Mouse (Mus musculus): Measurements from ENCODE around the gene Hmg20b. TPM values are rescaled to one million over a fixed set of nuclear protein-coding genes. Genes with fewer than 3 reads are reported as not detected.

Hmg20b gene
- total and polyA plus RNA-seq, 2 experiments from 2014 or later = 20.8 to 36.8 TPM

DNA sequence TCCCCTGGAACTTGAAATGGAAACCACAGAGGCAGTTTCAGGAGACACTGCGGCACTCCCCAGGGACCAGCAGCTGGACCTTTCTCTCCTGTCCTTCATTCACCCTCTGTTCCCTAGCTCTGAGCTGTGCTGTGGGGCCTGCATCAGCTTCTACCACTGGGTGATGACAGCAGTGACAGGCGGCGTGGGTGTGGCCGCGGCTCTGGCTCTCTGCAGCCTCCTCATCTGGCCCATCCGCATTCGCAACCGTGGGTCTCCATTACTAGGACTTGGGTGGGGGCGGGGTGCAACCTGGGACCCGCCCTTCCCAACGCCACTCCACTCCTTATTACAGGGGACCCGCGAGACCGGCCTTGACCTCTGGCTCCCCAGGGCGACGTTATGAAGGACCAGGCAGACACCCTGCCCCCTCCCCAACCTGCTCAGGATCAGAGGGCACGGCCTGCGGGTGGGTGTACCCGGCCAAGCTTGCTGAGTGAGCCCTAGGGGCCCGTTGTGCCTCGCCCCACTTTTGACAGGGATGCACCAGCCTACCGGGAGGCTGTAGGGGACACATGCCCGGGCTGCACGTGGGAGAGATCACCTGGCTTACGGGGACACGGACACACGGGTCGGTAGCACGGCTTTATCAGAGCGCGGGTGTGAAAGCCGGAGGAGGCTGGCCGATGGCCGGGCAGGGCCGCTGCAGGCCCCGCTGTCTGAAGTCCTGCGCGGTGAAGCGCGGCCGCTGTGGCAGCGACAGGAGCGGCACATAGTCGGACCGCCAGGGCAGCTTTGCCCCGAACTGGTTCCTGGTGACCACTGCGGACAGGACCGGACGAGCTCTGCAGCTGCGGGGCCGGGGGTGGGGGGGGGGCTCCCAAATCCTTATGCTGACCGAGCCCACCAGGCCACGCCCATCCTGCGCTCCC lies 13.4 kb upstream of the Hmg20b start:
- H3K4me1 ChIP-seq (ENCODE audit: insufficient read depth, low read length) = 0 out of 2 replicates have a peak, but pooled peaks cover 5% of the 10 kb centered on the region
- no peak overlapping the region for H3K27ac ChIP-seq
- no peaks in the 10 kb centered on the region for H3K9me3 ChIP-seq (ENCODE audit: low read length)
- 17% methylated on average over 54 of the region's 54 CpGs for whole genome bisulfite sequencing
- DNase-seq (ENCODE audit: low spot score) (no peak), ATAC-seq (0 out of 2 replicates have a peak, but pooled peaks have one; percentile 3)
- TF ChIP-seq CTCF (IDR thresholded peaks at IDR 0.05; ENCODE audit: low read depth) = no peak
- peaks cover 21% of the 10 kb centered on the region for H3K36me3 ChIP-seq (ENCODE audit: insufficient read depth, low read length)
- no peaks in the 10 kb centered on the region for H3K27me3 ChIP-seq (ENCODE audit: insufficient read depth, low read length)
- peak overlapping the region; percentile 43 for H3K4me2 ChIP-seq (ENCODE audit: low read depth, low read length)
- H3K4me3 ChIP-seq (ENCODE audit: low read length) = peak overlapping the region; percentile 13; the same call in 1 of the 2 replicates
- 0 out of 2 replicates have a peak overlapping the region, but pooled peaks have one; percentile 28 for H3K9ac ChIP-seq (replicated peaks; ENCODE audit: low read length)

DNA sequence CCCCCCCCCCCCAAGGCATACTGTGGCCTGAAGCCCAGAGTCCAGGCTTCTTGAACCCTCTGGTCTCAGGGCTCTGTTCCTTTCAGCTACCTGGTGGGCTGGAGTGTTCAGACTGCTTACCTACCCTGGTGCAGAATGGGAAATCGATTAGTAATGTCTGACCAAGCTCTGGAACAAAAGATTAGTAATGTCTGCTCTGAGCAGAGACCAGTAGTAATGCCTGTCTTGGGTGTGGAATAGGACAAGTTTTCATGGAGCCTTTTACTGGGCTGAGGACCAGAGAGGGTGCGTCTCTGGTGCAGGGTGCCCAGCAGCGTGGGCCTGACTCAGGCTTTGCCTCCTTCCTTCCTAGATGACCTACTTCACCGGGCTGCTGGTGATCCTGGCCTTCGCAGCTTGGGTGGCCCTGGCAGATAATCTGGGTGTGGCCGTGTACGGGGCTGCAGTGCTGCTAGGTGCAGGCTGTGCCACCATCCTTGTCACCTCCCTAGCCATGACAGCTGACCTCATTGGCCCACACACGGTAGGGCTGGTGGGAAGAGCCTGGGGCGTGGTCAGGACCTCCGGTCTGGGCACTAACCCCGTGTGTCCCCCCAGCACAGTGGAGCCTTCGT lies 12.2 kb upstream of the Hmg20b start:
- WGBS = 81% methylated on average over 12 of the region's 12 CpGs
- ATAC-seq (no peak), DNase-seq (ENCODE audit: low spot score) (no peak)
- Histone ChIP-seq H3K27me3 (ENCODE audit: insufficient read depth, low read length) (no peaks in the 10 kb centered on the region), H3K9ac (replicated peaks; ENCODE audit: low read length) (no peak overlapping the region), H3K4me1 (ENCODE audit: insufficient read depth, low read length) (peaks cover 11% of the 10 kb centered on the region; the same call in 1 of the 2 replicates), H3K9me3 (ENCODE audit: low read length) (no peaks in the 10 kb centered on the region), H3K4me2 (ENCODE audit: low read depth, low read length) (no peak overlapping the region), H3K27ac (no peak overlapping the region), H3K4me3 (ENCODE audit: low read length) (no peak overlapping the region), H3K36me3 (ENCODE audit: insufficient read depth, low read length) (peaks cover 8% of the 10 kb centered on the region)
- TF ChIP-seq CTCF (IDR thresholded peaks at IDR 0.05; ENCODE audit: low read depth) = no peak

DNA sequence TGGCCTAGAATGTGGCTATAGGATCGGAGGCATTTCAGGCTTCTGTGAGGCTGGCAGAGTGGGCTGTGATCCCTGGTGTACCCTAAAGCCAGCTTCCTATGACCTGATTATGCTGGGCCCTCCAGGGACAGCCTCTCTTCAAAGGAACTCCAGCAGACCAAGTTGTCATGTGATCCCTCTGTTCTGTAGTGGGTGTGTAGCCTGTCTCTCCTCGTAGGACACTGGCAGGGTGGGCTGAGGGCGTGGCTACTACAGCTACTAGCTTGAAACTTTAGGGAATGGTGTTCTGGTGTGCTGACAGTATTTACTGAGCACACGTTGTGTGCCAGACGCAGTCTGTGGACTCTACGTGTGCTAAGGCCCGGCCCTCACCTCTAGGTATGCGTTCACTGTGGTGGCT lies 10.4 kb upstream of the Hmg20b start:
- H3K9me3 ChIP-seq (ENCODE audit: low read length) = no peaks in the 10 kb centered on the region
- no peaks in the 10 kb centered on the region for H3K27me3 ChIP-seq (ENCODE audit: insufficient read depth, low read length)
- H3K9ac ChIP-seq (replicated peaks; ENCODE audit: low read length) = no peak overlapping the region
- no peak overlapping the region for H3K4me2 ChIP-seq (ENCODE audit: low read depth, low read length)
- 72% methylated on average over 8 of the region's 8 CpGs for WGBS
- H3K4me3 ChIP-seq (ENCODE audit: low read length) = no peak overlapping the region
- DNase-seq (ENCODE audit: low spot score) (no peak), ATAC-seq (no peak)
- H3K36me3 ChIP-seq (ENCODE audit: insufficient read depth, low read length) = no peaks in the 10 kb centered on the region
- H3K27ac ChIP-seq = no peak overlapping the region
- no peak for TF ChIP-seq CTCF (IDR thresholded peaks at IDR 0.05; ENCODE audit: low read depth)
- peaks cover 16% of the 10 kb centered on the region; the same call in 1 of the 2 replicates for H3K4me1 ChIP-seq (ENCODE audit: insufficient read depth, low read length)

DNA sequence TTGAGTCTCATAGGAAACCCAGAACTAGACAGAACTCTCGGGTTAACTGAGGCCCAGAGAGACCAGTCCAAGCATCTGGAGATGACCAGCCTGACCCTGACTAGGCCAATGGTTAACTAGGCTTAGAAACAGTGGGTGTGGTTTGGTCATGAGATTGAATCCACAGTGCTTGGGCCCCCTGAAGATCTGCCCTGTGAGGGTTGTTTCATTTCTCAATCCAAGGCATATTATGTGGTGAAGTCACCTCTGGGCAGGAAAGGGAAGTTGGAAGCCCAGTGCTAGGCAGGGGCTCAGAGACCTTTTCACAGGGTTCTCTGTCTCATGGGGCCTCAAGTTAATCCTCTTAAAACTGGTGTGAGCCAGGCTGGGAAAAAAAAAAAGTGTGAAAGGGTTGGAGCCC lies 8.6 kb upstream of the Hmg20b start:
- DNase-seq (ENCODE audit: low spot score) (no peak), ATAC-seq (no peak)
- H3K9me3 ChIP-seq (ENCODE audit: low read length) = no peaks in the 10 kb centered on the region
- H3K4me1 ChIP-seq (ENCODE audit: insufficient read depth, low read length) = peaks cover 10% of the 10 kb centered on the region; the same call in 1 of the 2 replicates
- no peak overlapping the region for H3K4me3 ChIP-seq (ENCODE audit: low read length)
- no peaks in the 10 kb centered on the region for H3K36me3 ChIP-seq (ENCODE audit: insufficient read depth, low read length)
- TF ChIP-seq CTCF (IDR thresholded peaks at IDR 0.05; ENCODE audit: low read depth) = no peak
- 63% methylated on average over 1 of the region's 1 CpGs for WGBS
- no peak overlapping the region for H3K27ac ChIP-seq
- H3K27me3 ChIP-seq (ENCODE audit: insufficient read depth, low read length) = no peaks in the 10 kb centered on the region
- H3K9ac ChIP-seq (replicated peaks; ENCODE audit: low read length) = peak overlapping the region; percentile 71; the same call in 1 of the 2 replicates
- peak overlapping the region; percentile 91 for H3K4me2 ChIP-seq (ENCODE audit: low read depth, low read length)

DNA sequence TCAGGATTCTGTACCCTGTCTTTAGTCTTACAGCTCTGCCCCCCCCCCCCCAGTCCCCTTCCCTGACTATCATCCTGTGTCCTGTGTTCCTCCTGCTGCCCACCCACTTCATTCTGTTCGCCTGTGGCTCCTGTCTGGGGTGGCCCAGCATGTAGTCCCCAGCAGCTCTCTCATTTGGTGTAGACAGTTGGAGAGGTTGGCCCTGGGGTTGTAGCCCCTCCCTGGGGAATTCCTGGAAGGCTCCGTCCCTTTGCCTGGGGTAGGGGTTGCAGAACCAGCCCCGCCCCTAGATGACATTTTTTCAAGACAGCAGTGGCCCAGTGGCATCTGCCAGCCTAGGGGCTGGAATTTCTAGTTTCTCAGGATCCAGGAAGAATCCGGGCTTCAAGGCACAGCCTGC lies 7.9 kb upstream of the Hmg20b start:
- TF ChIP-seq CTCF (IDR thresholded peaks at IDR 0.05; ENCODE audit: low read depth) = no peak
- no peak for ATAC-seq
- no peak for DNase-seq (ENCODE audit: low spot score)
- H3K27me3 ChIP-seq (ENCODE audit: insufficient read depth, low read length) = no peaks in the 10 kb centered on the region
- H3K4me3 ChIP-seq (ENCODE audit: low read length) = peak overlapping the region; percentile 73
- H3K27ac ChIP-seq = 0 out of 2 replicates have a peak overlapping the region, but pooled peaks have one; percentile 32
- H3K4me1 ChIP-seq (ENCODE audit: insufficient read depth, low read length) = peaks cover 10% of the 10 kb centered on the region; the same call in 1 of the 2 replicates
- H3K36me3 ChIP-seq (ENCODE audit: insufficient read depth, low read length) = no peaks in the 10 kb centered on the region
- WGBS = 29% methylated on average over 4 of the region's 4 CpGs
- H3K4me2 ChIP-seq (ENCODE audit: low read depth, low read length) = peak overlapping the region; percentile 91
- peak overlapping the region; percentile 71 for H3K9ac ChIP-seq (replicated peaks; ENCODE audit: low read length)
- no peaks in the 10 kb centered on the region for H3K9me3 ChIP-seq (ENCODE audit: low read length)

DNA sequence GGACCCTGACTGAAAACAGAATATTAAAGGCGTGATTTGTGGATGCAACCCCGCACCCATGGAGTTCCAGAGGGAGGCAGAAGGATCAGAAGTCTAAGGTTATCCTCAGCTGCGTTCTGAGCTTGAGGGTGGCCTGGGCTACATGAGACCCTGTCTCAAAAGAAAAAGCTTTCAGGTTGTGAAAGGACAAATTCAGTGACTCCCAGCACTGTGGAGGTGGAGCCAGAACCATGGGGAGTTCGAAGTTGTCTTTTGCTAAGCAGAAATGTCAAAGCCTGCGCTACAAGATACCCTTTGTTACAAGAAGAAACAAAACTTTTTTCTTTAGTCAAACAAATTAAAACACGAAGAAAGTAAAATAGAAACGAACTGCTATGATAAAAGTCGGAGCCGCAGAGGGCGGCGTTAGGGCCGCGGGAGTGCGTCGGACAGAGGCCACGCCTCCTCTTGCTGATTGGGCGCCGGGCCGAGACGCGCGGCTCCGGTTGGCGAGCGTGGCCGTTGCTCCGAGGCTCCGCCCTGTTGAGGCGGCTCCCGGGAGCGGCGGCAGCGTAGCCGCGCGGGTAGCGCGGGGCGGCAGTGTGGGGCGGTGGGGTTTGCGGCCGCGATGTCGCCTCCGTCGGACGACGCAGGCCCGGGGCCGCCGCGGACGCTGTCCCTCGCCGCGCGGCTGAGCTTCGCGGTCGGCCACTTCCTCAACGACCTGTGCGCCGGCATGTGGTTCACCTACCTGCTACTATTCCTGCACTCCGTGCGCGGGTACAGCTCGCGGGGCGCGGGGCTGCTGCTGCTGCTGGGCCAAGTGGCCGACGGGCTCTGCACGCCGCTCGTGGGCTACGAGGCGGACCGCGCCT lies 6.9 kb upstream of the Hmg20b start, which contains the start of gene Mfsd12:
Gene Mfsd12, plus strand, starts transcription at position 501 of the 854 bp plus-strand sequence.
- 2% methylated on average over 79 of the region's 79 CpGs for WGBS
- peak within 1 kb of the TSS; percentile 32; the same call in 1 of the 2 replicates for H3K27ac ChIP-seq
- TF ChIP-seq CTCF (IDR thresholded peaks at IDR 0.05; ENCODE audit: low read depth) = no peak

More for the DNA sequence above, 6.9 kb upstream of the Hmg20b start, which contains the start of gene Mfsd12:
- peak; percentile 94 for ATAC-seq
- DNase-seq (ENCODE audit: low spot score) = peak; percentile 96
- Histone ChIP-seq H3K9ac (replicated peaks; ENCODE audit: low read length) (peak within 1 kb of the TSS; percentile 71), H3K9me3 (ENCODE audit: low read length) (no peaks in the 10 kb centered on the region), H3K4me3 (ENCODE audit: low read length) (peak within 1 kb of the TSS; percentile 73), H3K4me2 (ENCODE audit: low read depth, low read length) (peak within 1 kb of the TSS; percentile 91), H3K4me1 (ENCODE audit: insufficient read depth, low read length) (peaks cover 10% of the 10 kb centered on the region; the same call in 1 of the 2 replicates), H3K36me3 (ENCODE audit: insufficient read depth, low read length) (no peaks in the 10 kb centered on the region), H3K27me3 (ENCODE audit: insufficient read depth, low read length) (no peaks in the 10 kb centered on the region)
